Mouse (Mus musculus): ENCODE results near the gene Gm47985.

GRCm38 (mm10) chr1:151227506-151227905 is 45.2 kb downstream of the Gm47985 start:
- TF ChIP-seq POLR2A (IDR thresholded peaks at IDR 0.05; ENCODE audit: low read depth, low read length) = no peak
- no peak for TF ChIP-seq CTCF (IDR thresholded peaks at IDR 0.05; ENCODE audit: extremely low read depth, insufficient read depth, insufficient read length, insufficient replicate concordance)

Measured in spleen, adult 2 months (tissue).